Mouse (Mus musculus) embryo, embryonic 10.5 days (tissue): Measurements from ENCODE around the gene 1700067K01Rik.

Experiments
- DNase-seq: peaks from one replicate; pipeline ENCODE4 v3.0.0-alpha.2; 2015; ENCODE audit warnings: low spot score

The 1700067K01Rik gene

GRCm38 (mm10) chr8:84053229-84053628, 51.9 kb downstream of the 1700067K01Rik start:
- DNase-seq, result no peak
